Mouse (Mus musculus): ENCODE measurements at regions not wholly inside any gene's neighbourhood (a gene's known extent, or its start where the extent isn't known, plus 50 kb on each side); places are given as distances from the start of the nearest gene placed in this dataset.

- Histone ChIP-seq H3K9ac (ENCODE audit: low read depth, low read length, severe bottlenecking) (no peak overlapping the region), H3K27me3 (ENCODE audit: control insufficient read depth, insufficient read depth, low read length) (no peaks in the 10 kb centered on the region), H3K27ac (replicated peaks; ENCODE audit: low read depth, low read length) (no peak overlapping the region), H3K4me3 (replicated peaks; ENCODE audit: low read length) (no peak overlapping the region), H3K9me3 (ENCODE audit: control insufficient read depth, low read length) (no peaks in the 10 kb centered on the region), H3K4me1 (ENCODE audit: control insufficient read depth, insufficient read depth, low read length) (0 out of 2 replicates have a peak, but pooled peaks cover under 1% of the 10 kb centered on the region), H3K4me2 (replicated peaks; ENCODE audit: low read depth, low read length, severe bottlenecking) (no peak overlapping the region), H3K36me3 (ENCODE audit: control insufficient read depth, insufficient read depth, low read length) (no peaks in the 10 kb centered on the region)
- DNase-seq (ENCODE audit: low spot score) (no peak), ATAC-seq (ENCODE audit: low FRiP score, low read depth) (no peak)
- WGBS: 28% methylated on average over 10 of the region's 10 CpGs
- no peak for TF ChIP-seq POLR2A (IDR thresholded peaks at IDR 0.05; ENCODE audit: borderline replicate concordance, extremely low read depth, insufficient read depth, insufficient read length)
Measured at GRCm38 (mm10) chr1:61263466-61263865, 285.7 kb downstream of the Icos start.

- TF ChIP-seq POLR2A (IDR thresholded peaks at IDR 0.05; ENCODE audit: borderline replicate concordance, extremely low read depth, insufficient read depth, insufficient read length): no peak
- Histone ChIP-seq H3K27me3 (ENCODE audit: control insufficient read depth, insufficient read depth, low read length) (no peaks in the 10 kb centered on the region), H3K36me3 (ENCODE audit: control insufficient read depth, insufficient read depth, low read length) (no peaks in the 10 kb centered on the region), H3K4me1 (ENCODE audit: control insufficient read depth, insufficient read depth, low read length) (peaks cover 13% of the 10 kb centered on the region), H3K27ac (replicated peaks; ENCODE audit: low read depth, low read length) (no peak overlapping the region), H3K4me2 (replicated peaks; ENCODE audit: low read depth, low read length, severe bottlenecking) (no peak overlapping the region), H3K9me3 (ENCODE audit: control insufficient read depth, low read length) (no peaks in the 10 kb centered on the region), H3K4me3 (replicated peaks; ENCODE audit: low read length) (no peak overlapping the region), H3K9ac (ENCODE audit: low read depth, low read length, severe bottlenecking) (no peak overlapping the region)
- DNase-seq (ENCODE audit: low spot score) (no peak), ATAC-seq (ENCODE audit: low FRiP score, low read depth) (no peak)
- WGBS: 24% methylated on average over 4 of the region's 4 CpGs
Measured at GRCm38 (mm10) chr1:61265706-61266127, 288.0 kb downstream of the Icos start.

GRCm38 (mm10) chr1:61273843-61274242 lies 296.1 kb downstream of the Icos start:
- Histone ChIP-seq H3K4me2 (replicated peaks; ENCODE audit: low read depth, low read length, severe bottlenecking) (no peak overlapping the region), H3K27ac (replicated peaks; ENCODE audit: low read depth, low read length) (no peak overlapping the region), H3K27me3 (ENCODE audit: control insufficient read depth, insufficient read depth, low read length) (no peaks in the 10 kb centered on the region), H3K4me1 (ENCODE audit: control insufficient read depth, insufficient read depth, low read length) (peaks cover 20% of the 10 kb centered on the region), H3K4me3 (replicated peaks; ENCODE audit: low read length) (no peak overlapping the region), H3K9me3 (ENCODE audit: control insufficient read depth, low read length) (no peaks in the 10 kb centered on the region), H3K9ac (ENCODE audit: low read depth, low read length, severe bottlenecking) (no peak overlapping the region), H3K36me3 (ENCODE audit: control insufficient read depth, insufficient read depth, low read length) (no peaks in the 10 kb centered on the region)
- no peak for ATAC-seq (ENCODE audit: low FRiP score, low read depth)
- WGBS: 81% methylated on average over 4 of the region's 4 CpGs
- no peak for DNase-seq (ENCODE audit: low spot score)
- no peak for TF ChIP-seq POLR2A (IDR thresholded peaks at IDR 0.05; ENCODE audit: borderline replicate concordance, extremely low read depth, insufficient read depth, insufficient read length)

GRCm38 (mm10) chr1:61274244-61274643 lies 296.5 kb downstream of the Icos start:
- ATAC-seq (ENCODE audit: low FRiP score, low read depth) (no peak), DNase-seq (ENCODE audit: low spot score) (no peak)
- Histone ChIP-seq H3K4me1 (ENCODE audit: control insufficient read depth, insufficient read depth, low read length) (peaks cover 20% of the 10 kb centered on the region), H3K36me3 (ENCODE audit: control insufficient read depth, insufficient read depth, low read length) (no peaks in the 10 kb centered on the region), H3K9ac (ENCODE audit: low read depth, low read length, severe bottlenecking) (no peak overlapping the region), H3K4me2 (replicated peaks; ENCODE audit: low read depth, low read length, severe bottlenecking) (no peak overlapping the region), H3K9me3 (ENCODE audit: control insufficient read depth, low read length) (no peaks in the 10 kb centered on the region), H3K27me3 (ENCODE audit: control insufficient read depth, insufficient read depth, low read length) (no peaks in the 10 kb centered on the region), H3K27ac (replicated peaks; ENCODE audit: low read depth, low read length) (no peak overlapping the region), H3K4me3 (replicated peaks; ENCODE audit: low read length) (no peak overlapping the region)
- TF ChIP-seq POLR2A (IDR thresholded peaks at IDR 0.05; ENCODE audit: borderline replicate concordance, extremely low read depth, insufficient read depth, insufficient read length): no peak
- WGBS: 88% methylated on average over 1 of the region's 1 CpGs

GRCm38 (mm10) chr1:61277170-61277710 lies 299.5 kb downstream of the Icos start:
- Histone ChIP-seq H3K4me2 (replicated peaks; ENCODE audit: low read depth, low read length, severe bottlenecking) (no peak overlapping the region), H3K27me3 (ENCODE audit: control insufficient read depth, insufficient read depth, low read length) (no peaks in the 10 kb centered on the region), H3K36me3 (ENCODE audit: control insufficient read depth, insufficient read depth, low read length) (no peaks in the 10 kb centered on the region), H3K9me3 (ENCODE audit: control insufficient read depth, low read length) (no peaks in the 10 kb centered on the region), H3K27ac (replicated peaks; ENCODE audit: low read depth, low read length) (no peak overlapping the region), H3K9ac (ENCODE audit: low read depth, low read length, severe bottlenecking) (no peak overlapping the region), H3K4me3 (replicated peaks; ENCODE audit: low read length) (no peak overlapping the region), H3K4me1 (ENCODE audit: control insufficient read depth, insufficient read depth, low read length) (peaks cover 8% of the 10 kb centered on the region; the same call in 1 of the 2 replicates)
- no peak for TF ChIP-seq POLR2A (IDR thresholded peaks at IDR 0.05; ENCODE audit: borderline replicate concordance, extremely low read depth, insufficient read depth, insufficient read length)
- DNase-seq (ENCODE audit: low spot score) (no peak), ATAC-seq (ENCODE audit: low FRiP score, low read depth) (no peak)
- WGBS: 83% methylated on average over 4 of the region's 4 CpGs
